In genomic region chr4:140693513-140693912, GRCm38 (mm10) we compare ENCODE assay signal across 21 mouse cellular contexts. TPM values are rescaled to one million over a fixed set of nuclear protein-coding genes. Genes with fewer than 3 reads are reported as not detected.
"Had no signal": no experiment of that assay in that cellular context is flagged by ENCODE, and none has a peak within 500 bp of the region (broad histone marks: within the 10 kb centered on the region; RNA-seq: fewer than 3 reads in every experiment).

No protein-coding gene starts in this region.

- H3K27me3 ChIP-seq: liver, embryonic 15.5 days; lung, embryonic 15.5 days; stomach, embryonic 15.5 days had no signal

- H3K9ac ChIP-seq: kidney, embryonic 15.5 days; liver, embryonic 15.5 days; lung, embryonic 15.5 days; midbrain, embryonic 12.5 days; neural tube, embryonic 13.5 days; stomach, embryonic 15.5 days had no signal

- H3K4me2 ChIP-seq: kidney, embryonic 15.5 days; liver, embryonic 15.5 days; lung, embryonic 15.5 days; midbrain, embryonic 12.5 days; neural tube, embryonic 13.5 days; stomach, embryonic 15.5 days had no signal

- DNase-seq: kidney, adult 2 months; lung, postnatal 14 days; retina, postnatal 1 day; right cerebral cortex, postnatal 4 days; spleen, adult 18-20 months; thymus, adult 2 months; thymus, postnatal 25 days had no signal

- H3K9me3 ChIP-seq: kidney, embryonic 15.5 days; limb, embryonic 10.5 days; liver, embryonic 15.5 days; lung, embryonic 15.5 days; midbrain, embryonic 12.5 days; neural tube, embryonic 13.5 days; stomach, embryonic 15.5 days had no signal

- H3K27ac ChIP-seq: kidney, embryonic 15.5 days; left cerebral cortex, adult 2 months; limb, embryonic 10.5 days; liver, embryonic 15.5 days; lung, embryonic 15.5 days; macrophage; midbrain, embryonic 12.5 days; neural tube, embryonic 13.5 days; stomach, embryonic 15.5 days had no signal

- H3K4me3 ChIP-seq: kidney, embryonic 15.5 days; left cerebral cortex, adult 2 months; limb, embryonic 10.5 days; liver, embryonic 15.5 days; lung, embryonic 15.5 days; midbrain, embryonic 12.5 days; neural tube, embryonic 13.5 days; stomach, embryonic 15.5 days had no signal

- ATAC-seq: midbrain, embryonic 16.5 days had no signal

- H3K4me1 ChIP-seq: midbrain, embryonic 12.5 days; neural tube, embryonic 13.5 days had no signal

- H3K36me3 ChIP-seq: kidney, embryonic 15.5 days; limb, embryonic 10.5 days; liver, embryonic 15.5 days; lung, embryonic 15.5 days; midbrain, embryonic 12.5 days; neural tube, embryonic 13.5 days; stomach, embryonic 15.5 days had no signal

RNA-seq across cellular contexts. Expression of gene Padi6, which starts 48.9 kb away (rescaled TPM):
- total RNA-seq: layer of hippocampus, postnatal 25 days; left cerebral cortex, adult 2 months; megakaryocyte-erythroid progenitor cell, adult 5-6 weeks had no signal
- polyA plus RNA-seq: kidney, adult 2 months; kidney, embryonic 15.5 days; limb, embryonic 10.5 days; limb, embryonic 14.5 days; liver, embryonic 15.5 days; macrophage; midbrain, embryonic 12.5 days; midbrain, embryonic 16.5 days; neural tube, embryonic 13.5 days; urinary bladder, adult 2 months had no signal
